Mouse (Mus musculus) intestine, postnatal 0 days (tissue): Measurements from ENCODE around the gene Srr. TPM values are rescaled to one million over a fixed set of nuclear protein-coding genes. Genes with fewer than 3 reads are reported as not detected.

Experiments used
- ATAC-seq: fragments of 200-750 bp; cut with Nextera tagmentation; 2 replicates; pipeline ENCODE4 v1.8.0; 2017; ENCODE audit warnings: mild to moderate bottlenecking, moderate TSS enrichment, moderate library complexity
- H3K27ac ChIP-seq: fragments of 300-500 bp; sonication (generic); 2 replicates; pipeline ENCODE4 v1.5.1; 2014; ENCODE audit warnings: mild to moderate bottlenecking, low read depth, low read length, moderate library complexity
- H3K27me3 ChIP-seq: fragments of 300-500 bp; sonication (generic); replicated peaks from 2 replicates; pipeline ENCODE4 v1.6.1; 2014; ENCODE audit warnings: low read length, mixed read lengths; ENCODE audit not compliant: control insufficient read depth, insufficient read depth
- H3K36me3 ChIP-seq: fragments of 300-500 bp; sonication (generic); 2 replicates; pipeline ENCODE4 v1.6.1; 2014; ENCODE audit warnings: mild to moderate bottlenecking, moderate library complexity; ENCODE audit not compliant: control insufficient read depth, insufficient read depth
- H3K4me1 ChIP-seq: fragments of 300-500 bp; sonication (generic); replicated peaks from 2 replicates; pipeline ENCODE4 v1.6.1; 2014; ENCODE audit warnings: antibody characterized with exemption, low read length, mixed read lengths; ENCODE audit not compliant: control insufficient read depth, insufficient read depth
- H3K4me2 ChIP-seq: fragments of 300-500 bp; sonication (generic); replicated peaks from 2 replicates; pipeline ENCODE4 v1.6.1; 2014; ENCODE audit warnings: low read depth, mild to moderate bottlenecking, moderate library complexity
- H3K4me3 ChIP-seq: fragments of 300-500 bp; sonication (generic); 2 replicates; pipeline ENCODE4 v1.5.1; 2014; ENCODE audit warnings: low read depth, low read length
- H3K9ac ChIP-seq: fragments of 300-500 bp; sonication (generic); 2 replicates; pipeline ENCODE4 v1.6.1; 2014; ENCODE audit warnings: mild to moderate bottlenecking, low read depth, low read length
- H3K9me3 ChIP-seq: fragments of 300-500 bp; sonication (generic); 2 replicates; pipeline ENCODE4 v1.6.1; 2016; ENCODE audit warnings: mixed run types; ENCODE audit not compliant: control insufficient read depth
- CTCF ChIP-seq: sonication (generic); IDR thresholded peaks from 2 replicates; pipeline ENCODE4 v1.5.1; 2016; ENCODE audit warnings: low read depth, mild to moderate bottlenecking, control low read depth, antibody characterized with exemption, moderate library complexity
- WGBS: fragments of 180-500 bp; shearing (Covaris S2); extraction: QIAGEN DNeasy Blood & Tissue Kit; methylation state at CpG from one replicate; pipeline ENCODE4 v1.1.7; 2014; 5-methylcytosine and 5-hydroxymethylcytosine counted together
- microRNA-seq: library from miRNA; unstranded; fragments of <30 nt; microRNA quantifications from one replicate; pipeline ENCODE4, GENCODE M21; 2016
- polyA plus RNA-seq: library from polyadenylated mRNA; unstranded; fragments of >200 nt; fragmentation: Nextera tagmentation; extraction: Ambion mirVana; gene quantifications from 2 replicates; pipeline ENCODE4 v1.2.1, GENCODE M21; 2015

The Srr gene
- polyA plus RNA-seq, 1 experiment from 2014 or later = 22.4 TPM

DNA sequence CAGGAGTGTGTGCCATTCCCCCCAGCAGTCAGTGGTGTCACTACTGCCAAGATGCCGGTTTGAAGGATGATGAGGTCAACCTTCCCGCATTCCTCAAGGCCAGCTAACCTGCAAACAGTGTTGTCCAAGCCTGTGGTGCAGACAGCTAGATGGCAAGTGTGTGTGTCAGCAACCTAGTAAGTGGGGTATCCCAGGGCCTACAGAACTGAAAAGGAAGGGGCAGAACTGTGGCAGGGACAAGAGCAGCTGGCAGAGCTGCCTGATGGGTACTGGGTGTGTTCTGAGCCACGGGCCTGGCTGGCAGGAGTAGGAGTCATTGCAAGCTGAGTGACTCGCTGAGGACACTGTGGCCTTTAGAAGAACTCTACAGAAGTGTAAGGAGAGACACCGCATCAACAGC lies 63.6 kb downstream of the Srr start:
- no peaks in the 10 kb centered on the region for H3K4me1 ChIP-seq
- no peak overlapping the region for H3K4me3 ChIP-seq
- H3K4me2 ChIP-seq = no peak overlapping the region
- peaks cover 8% of the 10 kb centered on the region for H3K36me3 ChIP-seq
- no peak overlapping the region for H3K9ac ChIP-seq
- H3K27me3 ChIP-seq = no peaks in the 10 kb centered on the region
- 79% methylated on average over 5 of the region's 5 CpGs for WGBS
- H3K9me3 ChIP-seq = no peaks in the 10 kb centered on the region
- H3K27ac ChIP-seq = no peak overlapping the region
- TF ChIP-seq CTCF = no peak
- ATAC-seq = no peak

DNA sequence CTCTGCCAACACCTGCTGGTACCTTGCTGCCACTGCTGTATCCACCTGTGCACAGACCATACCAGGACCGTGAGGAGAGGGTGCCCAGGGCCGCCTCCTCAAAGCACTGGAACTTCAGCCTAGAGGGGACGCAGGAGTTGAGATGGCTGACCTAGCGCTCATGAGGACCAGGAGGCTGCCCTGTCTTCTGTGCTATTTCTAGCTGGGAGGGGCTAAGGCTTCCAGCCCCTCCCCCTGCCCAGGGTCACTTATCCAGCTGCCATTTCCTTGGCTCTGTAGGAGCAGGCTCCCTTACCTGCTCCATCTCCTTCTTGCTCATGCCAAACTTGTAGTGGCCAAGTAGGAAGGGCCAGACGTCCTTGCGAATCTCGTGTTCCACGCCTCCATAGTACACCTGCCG lies 68.0 kb downstream of the Srr start:
- no peak overlapping the region for H3K9ac ChIP-seq
- WGBS = 86% methylated on average over 9 of the region's 9 CpGs
- no peak for ATAC-seq

More for the DNA sequence above, 68.0 kb downstream of the Srr start:
- H3K27ac ChIP-seq = no peak overlapping the region
- H3K36me3 ChIP-seq = peaks cover 5% of the 10 kb centered on the region
- H3K4me2 ChIP-seq = no peak overlapping the region
- H3K4me1 ChIP-seq = no peaks in the 10 kb centered on the region
- no peaks in the 10 kb centered on the region for H3K27me3 ChIP-seq
- no peak for TF ChIP-seq CTCF
- no peak overlapping the region for H3K4me3 ChIP-seq
- H3K9me3 ChIP-seq = no peaks in the 10 kb centered on the region

Small RNA genes lying within 50 kb of the gene (microRNA-seq; reads per million reads assigned to microRNA genes)
- gene Mir6926 = not detected

Other genes with a start within 250 kb of the Srr start
- gene Pafah1b1, start 201.3 kb downstream of the Srr start, polyA plus RNA-seq = 62.1 and 68.6 TPM in 2 replicates
- 9.6 and 11.1 TPM in 2 replicates for gene Mettl16, start 155.1 kb downstream of the Srr start, polyA plus RNA-seq
- gene Mnt, start 95.0 kb downstream of the Srr start, polyA plus RNA-seq = 5.3 and 5.8 TPM in 2 replicates
- 2.3 and 2.4 TPM in 2 replicates for gene Sgsm2, start 28.9 kb downstream of the Srr start, polyA plus RNA-seq
- gene Tsr1, start 27.9 kb downstream of the Srr start, polyA plus RNA-seq = 16.8 and 17.5 TPM in 2 replicates
- 6.5 and 7.3 TPM in 2 replicates for gene Smg6, start 125 bp downstream of the Srr start, polyA plus RNA-seq
- 8.6 and 8.8 TPM in 2 replicates for gene Hic1, start 243.6 kb upstream of the Srr start, polyA plus RNA-seq